Mouse (Mus musculus) hematopoietic stem cell, adult 5-6 weeks (primary cell): ENCODE results near the gene Rhobtb3. TPM values are rescaled to one million over a fixed set of nuclear protein-coding genes. Genes with fewer than 3 reads are reported as not detected.

Source experiments
- ATAC-seq, 2 experiments: fragments of 125-278 bp in 1 of 2; replicated peaks in 1 of 2; 2 replicates each; pipeline ENCODE4 v1.8.0; 2016 to 2017; ENCODE audit warnings: inconsistent platforms in 2 of 2, mild to moderate bottlenecking in 2 of 2, moderate number of reproducible peaks in 2 of 2, low read depth in 1 of 2, moderate TSS enrichment in 1 of 2; ENCODE audit not compliant: low FRiP score in 2 of 2, poor library complexity in 2 of 2, severe bottlenecking in 2 of 2, insufficient read depth in 1 of 2, low TSS enrichment in 1 of 2
- total RNA-seq: library from RNA; stranded (forward); fragments of 172-1452, 232-1000 nt; gene quantifications from 2 replicates; pipeline ENCODE4 v1.2.3, GENCODE M21; 2017

Gene Rhobtb3
- total RNA-seq: 31.5 and 56.4 TPM in 2 replicates

DNA sequence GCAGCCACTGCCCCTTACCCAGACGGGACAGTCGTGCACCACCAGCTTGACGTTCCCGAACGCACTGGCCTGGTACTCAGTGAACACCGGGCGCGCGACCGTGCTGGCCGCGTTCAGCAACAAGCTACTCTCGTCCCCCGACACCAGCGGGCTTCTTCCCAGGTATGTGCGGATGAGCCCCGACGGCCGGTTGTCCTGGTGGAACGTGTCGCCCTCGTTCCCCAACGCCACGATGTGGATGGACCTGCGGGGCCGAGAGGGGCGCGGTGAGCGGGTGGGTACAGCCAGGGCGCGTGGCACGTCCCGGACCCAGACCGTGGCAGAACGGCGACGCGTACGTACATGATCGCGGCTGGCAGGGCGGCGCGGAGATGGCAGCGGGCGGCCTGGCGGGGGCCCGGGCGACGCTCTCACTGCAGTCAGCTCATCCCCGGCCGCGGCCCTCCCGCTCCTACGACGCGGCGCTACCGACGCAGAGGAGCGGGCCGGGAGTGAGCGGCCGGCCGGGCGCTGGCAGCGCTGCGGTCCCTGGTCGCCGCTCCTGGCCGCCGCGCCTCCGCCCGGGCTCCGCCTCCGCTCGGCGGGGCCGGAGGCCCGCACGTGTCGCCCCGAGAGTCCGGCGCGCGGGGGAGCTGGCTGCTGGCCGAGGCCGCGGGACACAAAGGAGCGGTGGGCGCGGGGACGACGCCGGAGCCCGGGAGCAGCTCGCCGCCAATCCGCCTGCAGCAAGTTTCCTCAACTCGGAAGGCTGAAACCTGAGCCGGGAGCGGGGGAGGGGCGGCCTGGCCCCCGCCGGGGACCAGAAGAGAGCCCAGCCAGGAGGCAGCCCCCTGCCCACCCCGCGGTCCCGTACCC lies at the start of gene Rhobtb3:
Gene Rhobtb3, minus strand, starts transcription at position 737 of the 855 bp plus-strand sequence.
- peak; percentile 58 to 63 for ATAC-seq

DNA sequence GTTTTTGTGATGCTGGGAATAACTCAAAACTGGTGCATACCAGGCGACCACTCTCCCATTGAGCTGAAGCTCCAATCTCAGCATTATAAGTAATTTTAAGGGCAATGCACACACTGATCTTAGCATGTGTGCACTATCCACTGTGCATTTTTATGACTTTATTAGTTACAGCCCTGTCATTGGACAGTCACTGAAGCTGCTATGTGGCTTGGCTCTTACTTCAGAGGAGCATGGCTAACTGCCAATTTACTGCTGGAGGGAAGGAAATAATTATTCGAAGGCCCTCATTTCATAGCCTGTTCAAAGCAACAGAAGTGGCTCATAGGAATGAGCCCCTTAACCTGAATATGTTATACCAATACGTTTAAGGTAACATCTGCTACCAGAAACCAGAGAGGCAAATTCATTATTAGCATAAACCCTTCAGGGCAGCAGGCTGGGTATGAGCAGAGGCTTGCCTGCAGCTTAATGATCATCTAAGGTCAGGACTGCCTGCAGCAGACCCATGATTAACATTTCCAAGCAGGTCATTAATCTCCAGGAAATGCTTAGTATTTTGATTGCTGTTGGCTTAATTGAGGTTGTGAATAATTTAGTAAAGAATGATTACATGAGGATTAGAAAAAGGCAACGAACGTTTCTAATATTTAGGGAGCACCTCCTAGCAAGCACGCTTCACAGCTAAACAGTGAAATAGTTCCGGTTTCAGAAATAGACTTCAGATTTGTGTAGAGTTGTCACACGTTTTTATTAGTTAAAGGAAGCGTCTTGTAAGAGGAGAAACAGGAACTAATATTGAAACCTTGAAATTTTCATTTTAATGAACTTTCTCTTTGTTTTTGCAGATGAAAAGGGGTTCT lies 48.7 kb upstream of the Rhobtb3 start:
- ATAC-seq: peak; percentile 74

- no peak for ATAC-seq
Measured at GRCm38 (mm10) chr13:75988096-75988495, 44.4 kb upstream of the Rhobtb3 start.

DNA sequence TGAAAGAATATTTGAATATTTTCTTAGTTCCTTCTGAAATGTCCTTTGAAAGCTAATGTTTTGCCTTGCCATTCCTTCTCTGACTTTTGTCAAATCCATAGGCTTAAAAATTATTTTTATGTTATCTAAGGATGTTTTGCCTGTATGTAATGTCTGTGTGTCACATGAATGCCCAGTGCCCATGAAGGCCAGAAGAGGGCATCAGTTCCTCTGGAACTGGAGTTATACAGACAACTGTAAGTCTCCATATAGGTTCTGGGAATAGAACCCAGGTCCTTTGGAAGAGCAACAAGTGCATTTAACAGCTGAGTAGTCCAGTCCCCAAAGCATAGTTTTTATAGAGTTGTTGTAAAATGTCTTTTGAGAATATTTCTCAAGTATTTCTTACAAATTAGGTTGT lies 38.2 kb upstream of the Rhobtb3 start:
- no peak for ATAC-seq

DNA sequence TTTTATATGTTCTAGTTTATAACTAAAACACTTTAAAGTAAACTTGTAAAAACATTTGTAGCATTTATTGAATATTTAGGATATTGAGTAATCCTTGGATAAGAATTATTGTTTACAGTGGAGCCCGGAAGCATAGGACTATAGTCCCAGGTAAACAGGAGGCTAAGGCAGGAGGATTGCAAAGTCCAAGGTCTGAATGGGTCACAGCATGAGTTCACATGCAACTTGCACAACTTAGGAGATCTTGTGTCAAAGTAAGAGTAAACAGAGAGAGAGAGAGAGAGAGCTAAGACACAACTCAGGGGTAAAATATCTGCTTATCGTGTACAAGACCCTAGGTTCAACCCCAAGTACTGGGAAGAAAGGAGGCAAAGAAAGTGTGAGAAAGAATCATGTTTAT lies 32.9 kb upstream of the Rhobtb3 start:
- ATAC-seq: no peak

DNA sequence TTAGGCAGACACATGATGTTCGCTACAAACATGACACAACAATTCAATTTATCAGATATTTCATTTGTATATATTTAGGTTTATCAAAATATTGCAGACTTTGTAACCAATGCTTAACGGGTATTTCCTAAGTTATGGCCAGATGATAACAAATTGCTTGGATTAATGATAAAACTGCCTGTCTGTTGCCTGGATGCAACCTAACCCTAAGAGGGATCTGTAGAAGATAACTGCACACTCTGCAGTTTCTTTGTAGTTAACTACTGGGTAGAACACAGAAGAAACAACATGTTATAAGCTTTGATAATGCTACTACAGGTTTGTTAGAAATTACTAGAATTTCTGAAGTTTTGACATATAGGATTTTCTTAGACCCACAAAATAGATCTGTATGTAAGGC lies 32.5 kb upstream of the Rhobtb3 start:
- no peak for ATAC-seq

DNA sequence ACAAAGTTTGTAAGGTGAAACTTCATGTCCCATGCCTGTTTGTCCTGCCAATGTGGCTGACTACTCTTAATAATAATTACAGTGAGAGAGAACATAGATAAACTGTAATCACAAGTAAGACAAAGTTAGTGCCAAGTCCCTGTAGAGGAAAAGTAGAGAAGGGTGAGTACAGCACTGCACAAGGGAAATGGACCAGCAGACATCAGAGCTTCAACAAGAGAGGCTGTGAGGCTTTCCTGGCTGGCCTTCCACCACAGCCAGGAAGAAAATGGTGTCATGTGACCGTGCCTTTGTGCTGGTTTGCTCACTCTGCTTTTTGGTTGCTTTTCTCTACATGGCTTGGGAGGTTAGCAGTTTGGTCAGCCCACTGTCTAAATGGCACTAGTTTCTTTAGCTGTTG lies 31.9 kb upstream of the Rhobtb3 start:
- ATAC-seq: no peak

- ATAC-seq: no peak
Measured at GRCm38 (mm10) chr13:75974481-75974880, 30.8 kb upstream of the Rhobtb3 start.

- no peak for ATAC-seq
Measured at GRCm38 (mm10) chr13:75966850-75967249, 23.1 kb upstream of the Rhobtb3 start, which contains the start of gene Spata9. Gene Spata9 (plus strand): TSS chr13:75967150.

DNA sequence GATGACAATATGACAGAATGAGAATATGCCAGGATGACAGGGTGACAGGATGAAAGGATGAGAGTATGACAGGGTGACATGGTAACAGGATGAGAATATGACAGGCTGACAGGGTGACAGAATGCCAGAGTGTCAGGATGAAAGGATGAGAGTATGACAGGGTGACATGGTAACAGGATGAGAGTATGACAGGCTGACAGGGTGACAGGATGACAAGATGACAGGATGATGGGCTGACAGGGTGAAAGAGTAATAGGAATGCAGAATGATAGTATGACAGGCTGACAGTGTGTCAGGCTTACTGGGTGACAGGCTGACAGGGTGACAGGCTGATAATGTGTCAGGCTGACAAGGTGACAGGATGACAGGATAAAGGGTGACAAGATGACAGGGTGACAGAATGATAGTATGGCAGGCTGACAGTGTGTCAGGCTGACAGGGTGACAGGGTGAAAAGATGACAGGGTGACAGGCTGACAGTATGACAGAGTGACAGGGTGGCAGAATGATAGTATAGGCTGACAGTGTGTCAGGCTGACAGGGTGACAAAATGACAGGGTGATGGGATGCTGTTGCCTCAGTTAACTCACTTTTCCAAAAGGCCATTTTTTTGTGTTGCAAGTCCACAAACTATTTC lies 11.8 kb upstream of the Rhobtb3 start:
- ATAC-seq: no peak

GRCm38 (mm10) chr13:75950295-75950694 lies 6.6 kb upstream of the Rhobtb3 start:
- peak; percentile 27 to 29; a peak in 2 of 4 replicates for ATAC-seq

- ATAC-seq: no peak
Measured at GRCm38 (mm10) chr13:75944044-75944820, 507 bp upstream of the Rhobtb3 start.

- no peak for ATAC-seq
Measured at GRCm38 (mm10) chr13:75942731-75943130, 994 bp downstream of the Rhobtb3 start.

DNA sequence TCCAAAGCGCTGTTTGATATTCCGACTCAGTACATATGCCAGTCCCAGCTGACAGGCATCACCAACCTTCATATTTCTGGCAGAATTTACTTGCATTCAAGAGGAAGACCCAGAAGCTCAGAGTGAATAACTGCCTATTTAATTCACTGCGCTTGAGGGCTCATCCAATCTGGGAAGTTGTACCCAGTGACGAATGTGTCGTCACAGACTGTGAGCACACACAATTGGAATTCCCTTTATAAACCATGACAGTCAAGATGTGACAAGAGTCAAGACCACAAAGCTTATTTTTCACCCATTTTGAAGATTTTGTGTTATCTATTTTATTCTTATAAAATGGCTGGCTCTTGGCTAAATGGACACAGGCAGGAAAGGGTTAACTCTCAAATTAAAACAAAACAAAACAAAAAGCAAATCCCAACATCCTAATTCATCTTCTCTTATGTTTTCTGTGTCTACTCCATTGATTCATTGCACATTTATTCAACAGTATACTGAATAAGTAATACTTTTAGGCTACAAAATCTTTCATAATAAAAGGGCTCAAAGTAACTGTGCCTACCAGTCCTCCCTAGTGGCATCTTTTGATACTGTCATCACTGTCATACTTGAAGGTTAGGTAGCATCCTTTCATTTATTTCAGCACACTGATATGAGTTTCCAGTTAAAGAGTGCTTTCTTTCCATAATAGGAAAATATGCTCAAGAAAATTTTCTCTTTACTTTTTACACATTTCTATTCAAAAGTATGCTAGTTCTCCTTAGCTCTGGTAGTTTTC lies 2.0 kb downstream of the Rhobtb3 start:
- ATAC-seq: no peak

GRCm38 (mm10) chr13:75940791-75941517 lies 2.8 kb downstream of the Rhobtb3 start:
- ATAC-seq: peak; percentile 47 to 49

DNA sequence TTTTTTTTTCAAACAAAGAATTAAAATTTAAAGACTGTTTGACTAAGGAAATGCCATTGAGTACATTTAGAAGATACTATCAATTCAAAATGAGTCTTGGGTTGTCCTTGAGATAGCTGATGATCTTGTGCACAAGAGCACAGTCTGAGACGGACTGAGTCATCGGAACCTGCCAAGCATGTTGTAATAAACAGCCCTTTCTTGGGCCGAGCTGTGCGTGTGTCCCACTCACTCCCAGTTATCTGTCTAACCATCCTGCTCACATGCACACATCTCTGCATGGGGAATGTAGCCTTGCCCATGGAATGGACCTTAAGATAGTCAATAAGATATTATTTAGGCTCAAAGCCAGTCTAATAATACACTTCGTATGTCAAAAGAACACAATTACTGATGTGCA lies 4.9 kb downstream of the Rhobtb3 start:
- ATAC-seq: no peak
